7 mouse cellular contexts compared by ENCODE assay signal in the genomic region with DNA sequence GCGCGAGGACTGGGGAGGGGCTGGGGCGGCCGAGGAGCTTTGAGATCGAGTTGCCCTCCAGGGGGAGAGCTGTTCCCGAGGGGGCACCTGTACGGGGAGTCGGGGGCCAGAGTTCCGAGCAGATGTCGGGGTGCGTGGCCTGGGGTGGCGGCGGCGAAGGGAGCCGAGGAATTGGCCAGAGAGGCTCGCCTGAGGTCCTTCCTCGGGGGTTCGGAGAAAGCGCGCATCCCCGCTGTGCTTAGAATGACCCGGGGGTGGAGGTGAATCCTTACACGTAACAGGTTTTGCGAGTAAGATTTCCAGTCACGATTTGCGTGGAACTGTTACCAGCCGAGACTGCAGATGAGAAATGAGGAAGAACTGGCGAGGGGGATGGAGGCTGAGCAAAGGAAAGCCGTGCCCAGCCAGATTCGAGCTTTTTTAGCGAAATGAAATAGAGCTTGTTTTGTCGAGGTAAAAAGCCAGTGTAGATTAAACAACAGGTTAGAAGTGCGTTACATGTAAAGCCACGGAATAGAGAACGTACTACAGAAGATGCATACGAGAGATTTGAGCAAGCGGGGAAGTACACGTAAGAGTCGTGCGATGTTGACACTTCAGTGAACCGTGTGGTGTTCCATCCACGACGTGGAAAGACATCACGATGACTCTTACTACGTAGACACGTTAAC. TPM values are rescaled to one million over a fixed set of nuclear protein-coding genes. Genes with fewer than 3 reads are reported as not detected.
DNase-seq lines count a peak whose midpoint lies in the region; ATAC-seq and TF ChIP-seq lines count a peak whose summit lies in the region.

No protein-coding gene starts in this region.

- peak overlapping the region; percentile 97 for H3K9ac ChIP-seq in CH12.LX (ENCODE audit: insufficient read depth, low read depth)
- peak overlapping the region; percentile 92 for H3K9ac ChIP-seq in heart, embryonic 13.5 days
- peak overlapping the region; percentile 97 for H3K9ac ChIP-seq in lung, postnatal 0 days (replicated peaks; ENCODE audit: low read depth)

- in situ Hi-C loops in CH12.LX (cut with MboI; ENCODE audit: low pct_ligation_motif_present, low pct_unique_long_range_greater_than_20kb, low sequenced_read_pairs) = no loop called here

- dilution Hi-C loops in CH12.LX (cut with MboI; ENCODE audit: extremely low pct_ligation_motif_present, extremely low pct_unique_long_range_greater_than_20kb, low sequenced_read_pairs) = no loop called here

- H3K27me3 ChIP-seq in CH12.LX (replicated peaks) = no peaks in the 10 kb centered on the region
- H3K27me3 ChIP-seq in heart, embryonic 13.5 days (replicated peaks) = no peaks in the 10 kb centered on the region; the same call in 1 of the 2 replicates
- no peaks in the 10 kb centered on the region for H3K27me3 ChIP-seq in lung, postnatal 0 days (replicated peaks; ENCODE audit: insufficient read depth, low read length)

- H3K79me2 ChIP-seq in CH12.LX (replicated peaks; ENCODE audit: control insufficient read depth, extremely low read depth, insufficient read depth, poor library complexity, severe bottlenecking) = peaks cover 30% of the 10 kb centered on the region

- no peak; the same call in 1 of the 2 replicates for TF ChIP-seq POLR2A in CH12.LX (IDR thresholded peaks at IDR 0.05; ENCODE audit: low read depth, low read length)

- H3K9me3 ChIP-seq in CH12.LX (replicated peaks; ENCODE audit: low read length) = peaks cover 11% of the 10 kb centered on the region
- H3K9me3 ChIP-seq in heart, embryonic 13.5 days = 0 out of 2 replicates have a peak, but pooled peaks cover 5% of the 10 kb centered on the region
- H3K9me3 ChIP-seq in lung, postnatal 0 days (ENCODE audit: low read length) = no peaks in the 10 kb centered on the region

- H3K27ac ChIP-seq in CH12.LX (ENCODE audit: insufficient read depth, low read depth) = peak overlapping the region; percentile 67
- peak overlapping the region; percentile 92 for H3K27ac ChIP-seq in heart, embryonic 13.5 days (replicated peaks)
- peak overlapping the region; percentile 87 for H3K27ac ChIP-seq in lung, postnatal 0 days (ENCODE audit: low read length)

- H3K4me2 ChIP-seq in CH12.LX (ENCODE audit: insufficient read depth, low read depth, poor library complexity, severe bottlenecking) = peak overlapping the region; percentile 86
- H3K4me2 ChIP-seq in heart, embryonic 13.5 days = peak overlapping the region; percentile 75
- H3K4me2 ChIP-seq in lung, postnatal 0 days (replicated peaks; ENCODE audit: low read depth, low read length) = peak overlapping the region; percentile 65

- no peak for TF ChIP-seq RAD21 in CH12.LX (IDR thresholded peaks at IDR 0.05; ENCODE audit: low read depth, low read length)

- peak; percentile 70 to 72 for DNase-seq in B cell, adult 2 months
- DNase-seq in CH12.LX (ENCODE audit: extremely low read depth) = peak; percentile 78
- peak; percentile 54 for DNase-seq in embryo, embryonic 10.5 days (ENCODE audit: low spot score)
- peak; percentile 39 to 40 for DNase-seq in layer of hippocampus, adult 8-10 months (ENCODE audit: low spot score in 2 of 2)
- DNase-seq in lung, postnatal 0 days (ENCODE audit: low spot score) = peak; percentile 71
- DNase-seq in right cerebral cortex, adult 2 months (ENCODE audit: low spot score in 2 of 2) = peak; percentile 70 to 72

- TF ChIP-seq EP300 in CH12.LX (IDR thresholded peaks at IDR 0.05; ENCODE audit: low read length) = no peak
- no peak for TF ChIP-seq EP300 in lung, postnatal 0 days (IDR thresholded peaks at IDR 0.05)

- under 1% methylated on average over 46 of the region's 46 CpGs for WGBS in heart, embryonic 13.5 days
- WGBS in lung, postnatal 0 days = 2% methylated on average over 44 of the region's 46 CpGs

- 0 out of 2 replicates have a peak, but pooled peaks have one; percentile 9 for ATAC-seq in heart, embryonic 13.5 days (ENCODE audit: extremely low read depth, insufficient number of reproducible peaks, low FRiP score, low TSS enrichment)
- ATAC-seq in lung, postnatal 0 days = peak; percentile 33

- peaks cover 10 to 39% of the 10 kb centered on the region in 2 experiments for H3K4me1 ChIP-seq in CH12.LX (ENCODE audit: control insufficient read depth in 1 of 2, insufficient read depth in 2 of 2)
- H3K4me1 ChIP-seq in heart, embryonic 13.5 days = peaks cover 22% of the 10 kb centered on the region
- H3K4me1 ChIP-seq in lung, postnatal 0 days (ENCODE audit: insufficient read depth, low read depth, low read length) = no peaks in the 10 kb centered on the region

- peak overlapping the region; percentile 83 to 98 (median 93) for H3K4me3 ChIP-seq in CH12.LX (replicated peaks in 1 of 3; ENCODE audit: low read depth in 2 of 3, low read length in 2 of 3, poor library complexity in 1 of 3)
- peak overlapping the region; percentile 90 for H3K4me3 ChIP-seq in heart, embryonic 13.5 days
- H3K4me3 ChIP-seq in lung, postnatal 0 days (ENCODE audit: low read depth, low read length) = peak overlapping the region; percentile 82

- no peak for TF ChIP-seq CTCF in CH12.LX (conservative IDR thresholded peaks at IDR 0.05 in 1 of 2, IDR thresholded peaks at IDR 0.05 in 1 of 2; ENCODE audit: low read depth in 2 of 2, low read length in 2 of 2)
- TF ChIP-seq CTCF in lung, postnatal 0 days (IDR thresholded peaks at IDR 0.05) = no peak

- H3K36me3 ChIP-seq in CH12.LX (replicated peaks in 1 of 2; ENCODE audit: control insufficient read depth in 1 of 2, insufficient read depth in 1 of 2, low read length in 1 of 2) = peaks cover 12 to 26% of the 10 kb centered on the region in 2 experiments
- peaks cover 20% of the 10 kb centered on the region for H3K36me3 ChIP-seq in heart, embryonic 13.5 days
- peaks cover 8% of the 10 kb centered on the region; the same call in 1 of the 2 replicates for H3K36me3 ChIP-seq in lung, postnatal 0 days (ENCODE audit: insufficient read depth, low read length)

TF ChIP-seq in CH12.LX, 34 proteins besides CTCF, POLR2A, EP300 and RAD21:
- TF ChIP-seq ZC3H11A (IDR thresholded peaks at IDR 0.05; ENCODE audit: low read depth, low read length) (no peak), JUND (conservative IDR thresholded peaks at IDR 0.05; ENCODE audit: low read depth, low read length) (peak; percentile 10; the same call in 1 of the 2 replicates), E2F4 (IDR thresholded peaks at IDR 0.05; ENCODE audit: insufficient replicate concordance, low read depth, low read length) (no peak), ZMIZ1 (IDR thresholded peaks at IDR 0.05; ENCODE audit: low read depth, low read length) (no peak), ELF1 (IDR thresholded peaks at IDR 0.05; ENCODE audit: low read depth, low read length) (peak; percentile 34; the same call in 1 of the 2 replicates), MAZ (IDR thresholded peaks at IDR 0.05; ENCODE audit: low read depth, low read length) (no peak), USF1 (IDR thresholded peaks at IDR 0.05; ENCODE audit: low read depth, low read length) (no peak), MEF2A (IDR thresholded peaks at IDR 0.05; ENCODE audit: borderline replicate concordance, low read depth, low read length) (no peak), IRF4 (IDR thresholded peaks at IDR 0.05; ENCODE audit: low read depth, low read length) (no peak), POLR2AphosphoS2 (IDR thresholded peaks at IDR 0.05; ENCODE audit: low read depth, low read length) (0 out of 2 replicates have a peak, but pooled peaks have one; percentile 4), JUN (IDR thresholded peaks at IDR 0.05; ENCODE audit: insufficient read depth, low read depth, low read length) (no peak), GABPA (IDR thresholded peaks at IDR 0.05; ENCODE audit: insufficient replicate concordance, low read depth, low read length) (0 out of 2 replicates have a peak, but pooled peaks have one; percentile 17), CHD2 (IDR thresholded peaks at IDR 0.05; ENCODE audit: low read length) (no peak), USF2 (conservative IDR thresholded peaks at IDR 0.05; ENCODE audit: low read depth, low read length) (no peak), MYC (IDR thresholded peaks at IDR 0.05; ENCODE audit: low read depth, low read length) (peak; percentile 57; the same call in 1 of the 2 replicates), RCOR1 (conservative IDR thresholded peaks at IDR 0.05; ENCODE audit: low read depth, low read length) (no peak), SMC3 (IDR thresholded peaks at IDR 0.05; ENCODE audit: low read depth, low read length) (no peak), ETS1 (conservative IDR thresholded peaks at IDR 0.05; ENCODE audit: low read depth, low read length) (0 out of 2 replicates have a peak, but pooled peaks have one; percentile 27), MAX (IDR thresholded peaks at IDR 0.05; ENCODE audit: low read length) (peak; percentile 59; the same call in 1 of the 2 replicates), ZKSCAN1 (IDR thresholded peaks at IDR 0.05; ENCODE audit: borderline replicate concordance, low read depth, low read length) (no peak), SIN3A (IDR thresholded peaks at IDR 0.05; ENCODE audit: low read length) (peak; percentile 68), TCF12 (IDR thresholded peaks at IDR 0.05; ENCODE audit: low read depth, low read length) (no peak), MXI1 (IDR thresholded peaks at IDR 0.05; ENCODE audit: low read depth, low read length) (peak; percentile 72), BHLHE40 (IDR thresholded peaks at IDR 0.05; ENCODE audit: low read depth, low read length) (peak; percentile 30; the same call in 1 of the 2 replicates), NELFE (IDR thresholded peaks at IDR 0.05; ENCODE audit: low read depth, low read length) (peak; percentile 41; the same call in 1 of the 2 replicates)
TF ChIP-seq in CH12.LX: peak in this region for 11.

RNA-seq across cellular contexts. Expression of a gene that starts 0.8 kb away (rescaled TPM):
- 17.9 and 18.0 TPM in 2 replicates for total RNA-seq in CH12.LX (2012; rRNA removed)
- 38.5 and 46.0 TPM in 2 replicates for total RNA-seq in CH12.LX (2014; rRNA removed)
- 36.8 and 43.4 TPM in 2 replicates for polyA plus RNA-seq in CH12.LX (2012; ENCODE audit: insufficient read length, low read depth)
- 31.5 and 35.0 TPM in 2 replicates for polyA plus RNA-seq in heart, embryonic 13.5 days (2015; fragmentation: Nextera tagmentation; extraction: Ambion mirVana)
- total RNA-seq in layer of hippocampus, adult 8-10 months (2022) = 100 to 1,000 TPM in 2 of 4 experiments, 10 to 100 TPM in 2; 93.7 to 107 (median 101) TPM
- polyA plus RNA-seq in lung, postnatal 0 days (2015; fragmentation: Nextera tagmentation; extraction: Ambion mirVana) = 45.1 and 50.6 TPM in 2 replicates

RNA-seq across cellular contexts. Expression of a gene that starts 22.7 kb away (rescaled TPM):
- 22.8 and 31.5 TPM in 2 replicates for total RNA-seq in CH12.LX (2012; rRNA removed)
- 23.8 and 26.8 TPM in 2 replicates for total RNA-seq in CH12.LX (2014; rRNA removed)
- polyA plus RNA-seq in CH12.LX (2012; ENCODE audit: insufficient read length, low read depth) = 54.5 and 58.5 TPM in 2 replicates
- polyA plus RNA-seq in heart, embryonic 13.5 days (2015; fragmentation: Nextera tagmentation; extraction: Ambion mirVana) = 11.7 and 11.9 TPM in 2 replicates
- total RNA-seq in layer of hippocampus, adult 8-10 months (2022) = 10 to 100 TPM; 10.6 to 14.6 (median 12.4) TPM
- polyA plus RNA-seq in lung, postnatal 0 days (2015; fragmentation: Nextera tagmentation; extraction: Ambion mirVana) = 6.7 and 7.2 TPM in 2 replicates

Comparison
In these comparisons a context has a peak if more than half of its experiments do, and no peak if none do; other contexts are left out.
1. Peak in every context shown above with its lines: DNase-seq, ATAC-seq, H3K4me3 ChIP-seq and H3K27ac ChIP-seq.